Mouse (Mus musculus) left cerebral cortex, postnatal 10 days (tissue): ENCODE results near the gene Cnot1. TPM values are rescaled to one million over a fixed set of nuclear protein-coding genes. Genes with fewer than 3 reads are reported as not detected.
"Not testable (repeated sequence)": the region's sequence is repeated elsewhere in the genome, so short reads cannot be mapped to it uniquely, and the experiment has no call there.

Experiments used
- DNase-seq, 2 experiments: peaks; one replicate each; pipeline ENCODE4 v3.0.0; 2021 to 2022; ENCODE audit warnings: low spot score in 2 of 2, mixed read lengths in 1 of 2; ENCODE audit errors: extremely low spot score in 1 of 2
- intact Hi-C: fragments of 180-260 bp; cut with DNase I; formaldehyde crosslinking; loops from one replicate; pipeline ENCODE4 v1.15.1; 2025
- total RNA-seq, 2 experiments: library from RNA; stranded (reverse); gene quantifications; 2 replicates each; pipeline ENCODE4 v1.2.3; 2021

Gene Cnot1
- total RNA-seq, 2 experiments from 2014 or later: 136 to 146 TPM

DNA sequence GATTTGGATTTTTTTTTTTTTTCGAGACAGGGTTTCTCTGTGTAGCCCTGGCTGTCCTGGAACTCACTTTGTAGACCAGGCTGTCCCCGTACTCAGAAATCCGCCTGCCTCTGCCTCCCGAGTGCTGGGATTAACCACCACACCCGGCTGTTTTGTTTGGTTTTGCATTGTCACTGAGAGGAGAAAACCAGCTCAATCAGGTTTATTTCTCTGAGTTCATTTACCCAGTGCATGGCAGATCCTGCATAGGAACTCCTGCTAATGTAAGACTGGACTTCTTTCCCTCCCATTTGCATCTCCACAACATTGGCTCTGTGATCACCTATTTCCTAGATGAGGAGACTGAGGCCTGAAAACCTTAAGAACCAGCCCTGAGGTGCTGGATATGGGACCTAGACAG, 14.8 kb upstream of the Cnot1 start:
- DNase-seq: no peak
- intact Hi-C loops: no loop called here

DNA sequence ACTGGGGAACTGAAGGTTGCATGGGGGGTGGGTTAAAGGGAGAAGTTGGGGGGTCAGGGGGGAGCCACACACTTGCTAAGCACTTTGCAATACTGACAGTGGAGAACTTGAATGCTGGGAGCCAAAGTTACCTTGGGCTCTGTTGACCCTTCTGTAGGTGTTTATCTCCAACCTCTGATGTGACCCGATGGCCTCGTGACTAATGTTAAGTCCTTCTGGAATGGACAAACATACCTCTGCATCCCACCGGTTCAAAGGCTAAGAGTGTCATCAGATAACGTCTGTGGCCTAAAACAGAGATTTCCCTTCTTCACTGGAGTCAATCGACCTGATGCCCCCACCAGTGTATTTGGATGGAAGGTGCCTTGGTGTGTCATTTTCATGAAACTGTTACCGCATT, 14.0 kb upstream of the Cnot1 start:
- no peak for DNase-seq
- intact Hi-C loops: no loop called here

- intact Hi-C loops: no loop called here
- DNase-seq: no peak
Observed at GRCm38 (mm10) chr8:95818211-95818610, 10.9 kb upstream of the Cnot1 start.

GRCm38 (mm10) chr8:95817597-95817996, 10.3 kb upstream of the Cnot1 start:
- DNase-seq: no peak
- intact Hi-C loops: no loop called here

GRCm38 (mm10) chr8:95816044-95816708, 8.9 kb upstream of the Cnot1 start:
- intact Hi-C loops: no loop called here
- no peak for DNase-seq

GRCm38 (mm10) chr8:95810184-95810591, 2.9 kb upstream of the Cnot1 start:
- no peak for DNase-seq
- intact Hi-C loops: no loop called here

- intact Hi-C loops: no loop called here
- no peak for DNase-seq
Observed at GRCm38 (mm10) chr8:95809116-95809515, 1.9 kb upstream of the Cnot1 start.

- DNase-seq: no peak
- intact Hi-C loops: no loop called here
Observed at GRCm38 (mm10) chr8:95808631-95809030, 1.4 kb upstream of the Cnot1 start.

GRCm38 (mm10) chr8:95807861-95808260, 597 bp upstream of the Cnot1 start:
- peak; percentile 95 to 96 for DNase-seq
- intact Hi-C loops: no loop called here

GRCm38 (mm10) chr8:95806461-95807191, 638 bp downstream of the Cnot1 start:
- intact Hi-C loops: no loop called here
- peak in 1 of 2 experiments; percentile 69 for DNase-seq

GRCm38 (mm10) chr8:95805482-95805881, 1.8 kb downstream of the Cnot1 start:
- intact Hi-C loops: no loop called here
- no peak for DNase-seq

DNA sequence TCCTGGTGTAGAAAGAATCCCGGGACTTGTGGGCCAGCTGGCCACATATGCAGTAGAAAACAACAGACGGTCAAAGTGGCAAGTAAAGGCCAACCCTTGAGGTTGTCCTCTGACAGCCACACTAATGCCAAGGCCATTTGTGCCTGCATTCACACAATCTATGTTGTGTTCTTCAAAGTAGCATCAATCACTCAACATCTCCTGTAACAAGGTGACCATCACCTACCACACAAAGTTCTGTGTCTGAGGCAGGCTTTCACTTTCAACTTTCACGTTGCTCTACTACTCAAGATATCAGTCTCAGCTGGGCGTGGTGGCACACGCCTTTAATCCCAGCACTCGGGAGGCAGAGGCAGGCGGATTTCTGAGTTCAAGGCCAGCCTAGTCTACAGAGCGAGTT, 5.0 kb downstream of the Cnot1 start:
- intact Hi-C loops: no loop called here

GRCm38 (mm10) chr8:95801476-95802064, 5.7 kb downstream of the Cnot1 start:
- intact Hi-C loops: no loop called here
- no peak for DNase-seq

More for the DNA sequence above, 5.0 kb downstream of the Cnot1 start:
- no peak for DNase-seq

DNA sequence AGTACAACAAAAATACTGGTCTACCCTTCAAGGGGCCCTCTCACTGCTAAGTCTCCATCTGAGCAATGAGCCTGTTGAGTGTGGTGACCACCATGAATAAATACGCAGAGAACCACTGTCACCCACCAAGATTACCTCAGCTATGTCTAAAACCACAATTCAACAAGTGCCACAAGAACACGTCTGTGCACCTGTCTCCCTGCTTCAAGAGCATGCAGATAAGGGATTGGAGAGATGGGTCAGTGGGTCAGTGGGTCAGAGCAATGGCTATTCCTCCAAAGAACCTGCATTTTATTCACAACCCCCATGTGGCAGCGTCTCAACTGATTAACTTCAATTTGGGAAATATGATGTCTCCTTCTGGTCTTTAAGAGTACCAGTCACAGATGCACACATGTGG, 6.9 kb downstream of the Cnot1 start:
- DNase-seq: no peak
- intact Hi-C loops: no loop called here

DNA sequence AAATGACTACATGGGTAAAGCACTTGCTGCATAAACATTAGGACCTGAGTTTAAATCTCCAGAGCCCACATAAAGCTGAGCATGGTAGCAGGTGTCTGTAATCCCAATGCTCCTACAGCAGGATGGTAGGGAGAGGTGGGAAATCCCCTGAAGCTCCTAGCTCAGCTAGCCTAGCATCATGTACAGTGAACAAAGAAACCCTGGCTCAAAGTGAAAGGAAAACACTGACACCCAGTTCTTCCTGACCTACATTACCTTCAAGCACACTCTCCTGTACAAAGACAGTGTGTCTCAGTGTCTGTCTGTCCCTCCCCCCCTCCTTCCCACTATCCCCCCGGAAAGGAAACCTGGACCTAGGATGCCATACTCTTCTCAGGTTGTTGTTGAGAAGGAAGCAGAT, 7.4 kb downstream of the Cnot1 start:
- intact Hi-C loops: no loop called here
- DNase-seq: no peak

DNA sequence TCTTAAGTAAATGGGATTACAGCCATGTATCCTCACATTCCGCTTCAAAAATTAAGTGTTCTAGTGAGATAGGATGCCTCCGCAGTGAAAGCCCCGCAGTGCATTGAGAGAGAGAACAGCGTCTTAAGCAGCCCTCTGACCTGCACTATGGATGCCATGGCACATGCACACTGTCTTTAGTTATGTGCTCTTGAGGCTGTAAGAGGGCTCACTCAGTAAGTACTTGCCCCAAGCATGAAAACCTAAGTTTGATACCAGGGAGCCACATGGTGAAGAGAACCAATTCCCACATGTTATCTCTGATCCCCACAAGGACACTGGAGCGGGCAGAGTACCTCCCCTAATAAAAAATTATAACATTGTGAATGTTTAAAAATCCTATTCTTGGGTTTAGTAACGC, 8.1 kb downstream of the Cnot1 start:
- DNase-seq: no peak
- intact Hi-C loops: no loop called here

DNA sequence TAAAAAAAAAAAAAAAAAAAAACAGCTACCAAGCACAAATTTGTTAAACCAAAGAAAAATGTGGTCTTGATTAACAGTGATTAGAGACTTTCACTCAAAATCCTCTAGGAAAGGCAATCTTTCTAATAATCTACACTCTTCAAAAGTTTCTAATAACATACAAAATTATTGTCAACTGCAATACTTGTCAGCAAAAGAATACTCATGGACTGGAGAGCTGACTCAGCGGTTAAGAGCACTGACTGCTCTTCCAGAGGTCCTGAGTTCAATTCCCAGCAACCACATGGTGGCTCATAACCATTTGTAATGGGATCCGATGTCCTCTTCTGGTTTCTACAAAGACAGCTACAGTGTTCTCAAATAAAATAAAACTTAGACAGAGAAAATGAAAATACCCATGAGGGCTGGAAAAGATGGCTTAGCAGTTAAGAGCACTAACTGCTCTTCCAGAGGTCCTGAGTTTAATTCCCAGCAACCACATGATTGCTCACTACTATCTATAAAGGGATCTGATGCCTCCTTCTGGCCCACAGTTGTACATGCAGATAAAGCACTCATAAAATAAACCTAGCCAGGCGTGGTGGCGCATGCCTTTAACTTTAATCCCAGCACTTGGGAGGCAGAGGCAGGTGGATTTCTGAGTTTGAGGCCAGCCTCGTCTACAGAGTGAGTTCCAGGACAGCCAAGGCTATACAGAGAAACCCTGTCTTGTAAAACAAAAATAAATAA, 11.8 kb downstream of the Cnot1 start:
- DNase-seq, intact Hi-C loops: not testable (repeated sequence)

DNA sequence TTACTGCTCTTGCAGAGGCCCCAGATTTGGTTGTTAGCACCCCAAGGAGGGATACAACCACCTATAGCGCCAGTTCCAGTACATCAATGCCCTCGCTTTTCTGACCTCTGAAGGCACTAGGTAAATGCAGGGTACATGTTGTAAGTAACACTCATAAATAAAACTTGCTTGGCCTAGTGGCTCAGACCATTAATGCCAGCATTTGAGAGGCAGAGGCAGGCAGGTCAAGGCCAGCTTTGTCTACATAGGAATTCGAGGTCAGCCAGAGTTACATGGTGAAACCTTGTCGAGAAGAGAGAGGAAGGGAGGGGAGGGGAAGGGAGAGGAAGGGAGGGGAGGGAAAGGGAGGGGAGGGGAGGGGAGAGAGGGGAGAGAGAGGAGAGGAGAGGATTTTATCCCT, 21.7 kb downstream of the Cnot1 start:
- intact Hi-C loops: no loop called here
- no peak for DNase-seq

DNA sequence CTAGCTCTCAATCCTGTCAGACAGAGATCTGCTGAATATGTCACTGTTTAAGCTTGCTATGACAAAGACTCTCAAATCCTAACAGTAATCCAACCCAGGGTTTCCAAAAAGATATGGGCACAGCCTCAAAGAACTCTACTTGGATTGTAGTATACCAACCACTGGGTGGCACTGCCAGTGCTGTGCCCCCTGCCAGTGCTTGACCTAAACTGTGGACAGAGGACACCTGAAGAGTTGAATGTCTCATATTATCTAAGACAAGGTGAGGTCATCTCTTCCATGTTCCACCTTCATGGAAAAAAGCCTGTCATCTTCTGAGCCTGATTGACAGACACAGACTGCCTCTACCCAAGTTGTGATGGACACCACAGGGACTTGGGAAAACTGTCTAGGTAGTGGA, 24.6 kb downstream of the Cnot1 start:
- intact Hi-C loops: no loop called here
- DNase-seq: no peak

- intact Hi-C loops: no loop called here
Observed at GRCm38 (mm10) chr8:95781775-95782174, 25.5 kb downstream of the Cnot1 start.

More at GRCm38 (mm10) chr8:95781775-95782174, 25.5 kb downstream of the Cnot1 start:
- DNase-seq: no peak
